Mouse (Mus musculus) thymus, postnatal 25 days (tissue): ENCODE measurements around the gene Mcf2l.

Experiments
- DNase-seq: peaks from one replicate; pipeline ENCODE4 v3.0.0; 2022

Gene Mcf2l

DNA sequence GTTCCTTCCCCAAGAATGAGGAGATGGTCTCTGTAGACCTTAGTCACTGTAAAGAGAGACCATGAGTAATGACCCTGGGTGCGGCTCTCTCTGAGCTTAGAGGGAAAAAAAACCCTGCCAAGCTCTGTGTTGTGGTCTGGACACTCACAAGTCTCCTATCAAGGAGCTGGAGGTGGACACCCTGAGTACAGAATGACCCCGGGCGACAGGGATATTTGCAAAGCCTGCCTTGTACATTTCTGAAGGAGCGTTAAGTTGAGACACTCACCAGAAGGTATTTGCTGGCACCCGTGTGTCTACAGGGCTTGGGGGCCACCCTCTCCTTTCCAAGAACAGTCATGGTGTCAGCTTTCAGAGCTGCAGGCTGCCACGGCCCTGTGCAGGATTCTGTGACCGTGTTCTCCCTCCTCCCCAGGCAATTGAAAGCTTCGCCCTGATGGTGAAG is 123.2 kb downstream of the Mcf2l start:
- no peak for DNase-seq

DNA sequence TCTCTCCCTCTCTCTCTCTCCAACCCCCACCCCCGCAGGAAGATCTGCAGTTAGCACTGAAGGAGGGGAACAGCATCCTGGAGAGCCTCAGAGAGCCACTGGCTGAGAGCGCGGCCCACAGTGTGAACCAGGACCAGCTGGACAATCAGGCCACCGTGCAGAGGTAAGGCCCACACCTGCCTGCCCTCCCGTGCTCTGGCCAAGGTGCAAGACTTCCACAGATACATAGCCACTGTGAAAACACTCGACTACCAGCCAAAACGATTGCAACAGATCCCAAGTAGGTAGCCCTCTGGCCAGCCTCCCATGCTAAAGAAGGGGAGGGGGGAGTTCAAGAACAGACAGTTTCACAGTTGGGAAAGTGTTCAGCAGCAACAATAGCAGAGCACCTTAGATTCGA is 124.7 kb downstream of the Mcf2l start:
- no peak for DNase-seq

DNA sequence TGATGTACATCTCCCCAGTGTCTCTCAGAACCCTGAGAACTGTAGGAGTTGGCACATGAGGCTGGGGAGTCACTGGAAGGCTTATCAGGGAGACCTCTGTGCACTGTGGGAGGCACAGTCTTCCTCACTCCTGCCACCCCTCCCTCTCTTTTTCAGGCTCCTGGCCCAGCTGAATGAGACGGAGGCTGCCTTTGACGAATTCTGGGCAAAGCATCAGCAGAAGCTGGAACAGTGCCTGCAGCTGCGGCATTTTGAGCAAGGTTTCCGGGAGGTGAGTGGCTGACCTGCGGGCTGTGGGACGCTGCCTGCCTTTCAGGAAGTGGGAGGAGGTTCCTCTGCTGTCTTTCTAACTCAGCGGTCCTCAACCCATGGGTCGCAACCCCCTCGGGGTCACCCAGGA is 126.2 kb downstream of the Mcf2l start:
- no peak for DNase-seq

DNA sequence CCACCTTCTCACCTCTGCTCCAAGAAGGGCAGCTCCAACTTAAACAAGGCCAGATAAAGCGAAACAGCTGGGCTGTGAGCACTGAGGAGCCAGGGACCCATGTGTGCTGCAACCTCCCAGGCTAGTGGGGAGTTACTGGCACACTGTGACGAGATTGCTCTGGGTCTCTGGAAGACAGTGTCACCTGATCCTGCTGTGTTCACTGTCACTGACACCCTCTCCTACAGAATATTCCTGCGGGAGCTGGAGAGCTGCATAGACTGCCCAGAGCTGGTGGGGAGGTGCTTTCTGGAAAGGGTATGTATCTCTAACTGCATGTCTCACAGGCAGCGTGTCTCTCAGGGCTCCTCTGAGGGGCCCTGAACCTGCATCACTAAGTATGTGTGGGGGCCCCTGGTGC is 133.9 kb downstream of the Mcf2l start:
- DNase-seq, result no peak

DNA sequence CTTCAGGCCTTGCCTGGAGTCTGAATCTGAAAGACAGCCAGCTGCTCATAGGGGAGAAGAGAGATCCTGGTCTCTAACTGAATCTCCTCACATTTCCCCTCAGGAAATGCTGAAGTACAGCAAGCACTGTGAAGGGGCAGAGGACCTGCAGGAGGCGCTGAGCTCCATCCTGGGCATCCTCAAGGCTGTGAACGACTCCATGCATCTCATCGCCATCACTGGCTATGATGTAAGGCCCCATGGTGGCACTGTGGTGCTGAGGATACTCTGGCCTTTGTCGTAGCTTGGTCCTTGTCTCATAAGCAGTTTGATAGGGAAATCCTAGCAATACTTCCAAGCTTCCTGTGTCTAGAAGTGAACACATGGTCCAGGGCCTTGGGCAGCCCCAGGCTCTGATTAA is 136.7 kb downstream of the Mcf2l start:
- no peak for DNase-seq

DNA sequence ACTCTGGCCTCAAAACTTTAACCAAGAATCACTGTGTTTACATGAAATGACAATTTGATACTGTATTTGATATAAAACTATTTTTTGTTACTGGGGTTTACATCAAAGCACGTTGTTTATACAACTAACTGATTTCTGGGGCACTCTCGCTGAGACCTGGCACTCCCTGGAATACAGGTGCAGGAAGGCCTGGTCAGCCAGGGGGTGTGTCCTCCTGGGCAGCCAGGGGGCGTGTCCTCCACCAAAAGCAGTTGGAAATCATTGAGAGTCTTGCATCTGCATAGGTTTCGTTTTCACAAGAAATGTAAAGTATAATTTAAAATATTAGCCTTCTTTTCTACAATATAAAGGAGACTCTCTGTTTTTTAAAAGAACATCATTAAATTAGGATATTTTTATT is 146.0 kb downstream of the Mcf2l start:
- no peak for DNase-seq

DNA sequence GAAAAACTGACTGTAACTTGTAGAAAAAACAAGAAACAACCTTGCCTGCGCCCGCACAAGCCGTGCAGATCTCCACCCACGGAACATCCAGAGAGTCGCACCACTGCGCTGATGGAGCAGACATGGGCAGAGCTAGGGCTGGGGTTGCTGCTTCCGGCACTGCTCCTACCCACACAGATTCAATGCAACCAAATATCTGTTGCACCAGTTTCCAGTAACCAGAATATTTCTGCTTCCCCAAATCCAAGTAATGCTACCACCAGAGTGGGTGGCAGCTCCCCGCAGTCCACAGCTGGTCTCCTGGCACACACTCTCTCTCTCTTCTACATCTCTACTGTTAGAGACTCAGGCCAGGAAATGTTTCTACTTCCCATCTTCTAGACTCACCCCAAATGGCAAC is 148.2 kb downstream of the Mcf2l start:
- DNase-seq, result no peak

DNA sequence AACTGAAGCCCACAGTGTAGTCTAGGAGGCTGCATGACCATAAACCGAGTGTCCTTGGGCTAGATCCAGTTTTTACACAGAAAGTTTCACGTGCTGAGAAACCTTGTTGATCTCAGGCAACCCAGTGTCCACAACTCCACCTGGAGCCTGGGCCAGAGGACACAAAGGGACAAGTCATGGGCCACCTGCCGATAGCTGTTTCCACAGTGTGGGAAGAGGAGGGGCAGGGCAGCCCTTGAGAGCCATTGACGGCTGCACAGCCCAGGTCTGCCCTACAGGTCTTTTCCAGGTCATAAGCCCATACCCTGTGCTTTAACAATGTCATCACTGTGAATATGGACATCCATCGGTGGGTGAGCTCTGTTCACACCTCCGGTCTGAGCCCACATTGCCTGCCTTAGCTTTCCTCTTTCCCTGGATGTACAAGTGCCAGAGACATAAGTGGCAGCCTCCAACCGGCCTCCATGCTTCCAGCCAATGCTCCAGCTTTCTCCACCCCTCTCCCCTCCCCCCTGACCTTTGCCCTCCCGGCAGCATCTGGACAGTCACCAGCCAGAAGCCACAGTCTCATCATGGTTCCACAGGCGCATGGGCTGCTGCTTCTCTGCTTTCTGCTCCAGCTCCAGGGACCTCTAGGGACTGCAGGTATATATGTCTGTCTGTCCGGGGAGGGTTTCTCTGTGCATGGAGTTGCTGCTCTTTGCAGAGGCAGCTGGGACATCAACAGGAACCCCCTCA is 152.1 kb downstream of the Mcf2l start, which contains the start of gene F7:
F7 (plus strand) TSS at position 548 of the 738 bp plus-strand sequence.
- no peak for DNase-seq

DNA sequence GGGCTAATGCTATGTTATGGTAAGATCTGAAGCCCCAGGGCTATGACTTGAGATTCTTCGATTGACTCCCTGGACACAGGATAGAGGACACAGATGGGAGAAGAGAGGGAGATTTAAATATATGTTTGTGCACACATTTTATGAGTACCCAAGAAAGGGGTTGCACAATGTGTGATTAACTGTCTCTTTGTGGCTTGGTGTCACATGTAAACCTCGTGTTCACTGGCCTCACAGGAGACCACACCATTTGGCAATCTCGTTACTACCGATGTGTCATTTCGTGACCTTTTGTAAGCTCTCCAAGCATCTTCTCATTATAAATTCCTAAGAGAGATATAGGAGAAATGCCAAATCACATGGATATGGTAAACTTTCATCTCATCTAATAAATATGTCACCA is 154.0 kb downstream of the Mcf2l start:
- no peak for DNase-seq

DNA sequence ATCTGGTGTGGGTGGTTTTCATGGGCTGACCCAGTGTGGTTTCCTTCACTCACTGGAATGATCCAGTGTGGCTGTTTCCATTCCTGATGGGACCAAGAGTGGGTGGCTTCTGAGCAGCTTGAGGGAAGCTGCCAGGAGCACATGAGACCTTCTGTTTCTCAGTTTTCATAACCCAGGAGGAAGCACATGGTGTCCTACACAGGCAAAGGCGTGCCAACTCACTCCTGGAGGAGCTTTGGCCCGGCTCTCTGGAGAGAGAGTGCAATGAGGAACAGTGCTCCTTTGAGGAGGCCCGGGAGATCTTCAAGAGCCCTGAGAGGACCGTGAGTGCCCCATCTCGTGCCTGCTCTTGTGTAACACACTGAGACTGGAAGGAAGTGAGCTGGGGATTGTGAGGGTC is 154.9 kb downstream of the Mcf2l start:
- DNase-seq, result no peak

DNA sequence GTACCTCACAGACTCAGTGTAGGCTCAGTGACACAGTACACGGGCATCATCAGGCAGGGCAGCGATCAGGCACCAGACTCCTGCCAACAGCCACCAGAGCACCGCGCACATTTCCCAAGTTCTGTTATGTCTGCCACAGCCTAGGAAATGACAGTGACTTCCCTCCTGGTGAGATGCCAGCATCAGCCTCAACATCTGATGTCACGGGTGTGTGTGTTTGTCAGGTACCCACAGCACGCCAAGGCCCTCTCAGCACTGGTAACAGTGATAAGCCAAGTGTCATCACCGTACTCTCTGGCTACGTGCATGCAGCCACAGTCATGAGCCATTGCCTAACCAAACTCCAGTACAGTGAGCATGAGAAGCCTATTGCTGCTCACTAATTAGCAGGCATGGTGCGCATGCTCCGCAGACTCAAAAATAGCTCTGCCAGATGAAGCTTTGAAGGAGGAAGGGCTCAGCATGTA is 162.8 kb downstream of the Mcf2l start:
- DNase-seq, result no peak

DNA sequence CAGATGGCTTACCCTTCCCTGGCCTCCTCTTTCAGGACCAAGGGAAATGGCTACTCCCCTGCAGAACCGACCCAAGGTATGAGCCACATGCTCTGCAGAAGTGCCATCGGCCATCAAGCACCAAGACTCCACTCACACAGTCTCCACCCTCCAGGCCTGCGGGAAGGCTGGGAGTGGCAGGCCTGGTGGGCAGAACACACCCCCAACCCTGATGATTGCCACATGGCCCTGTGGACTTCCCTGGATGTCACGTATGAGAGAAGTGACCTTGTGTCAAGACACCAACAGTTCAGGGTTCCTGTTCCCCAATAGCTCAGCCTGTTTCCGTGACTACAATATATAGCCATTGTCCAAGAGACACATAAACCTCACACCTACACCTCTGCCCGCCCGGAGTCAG is 163.4 kb downstream of the Mcf2l start, which contains the start of gene F10:
F10 (plus strand) TSS at position 294 of the 400 bp plus-strand sequence.
- DNase-seq, result no peak

DNA sequence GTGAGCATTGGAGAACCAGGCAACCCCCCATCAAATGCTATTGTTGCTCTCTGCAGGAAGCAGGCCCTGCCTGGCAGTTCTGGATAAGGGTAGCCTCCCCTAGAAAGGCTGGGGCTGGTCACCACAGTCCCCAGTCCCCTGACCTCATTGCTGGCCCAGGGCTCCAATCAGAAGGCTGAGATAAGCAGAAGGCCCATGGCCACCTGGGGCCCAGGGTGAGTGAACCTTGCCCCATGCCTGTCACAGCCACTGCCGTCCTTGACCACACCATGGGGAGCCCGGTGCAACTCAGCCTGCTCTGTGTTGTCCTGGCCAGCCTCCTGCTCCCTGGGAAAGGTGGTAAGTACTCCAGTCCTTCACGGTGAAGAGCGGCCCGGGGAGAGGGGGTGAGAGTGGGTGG is 164.0 kb downstream of the Mcf2l start:
- DNase-seq, result no peak

DNA sequence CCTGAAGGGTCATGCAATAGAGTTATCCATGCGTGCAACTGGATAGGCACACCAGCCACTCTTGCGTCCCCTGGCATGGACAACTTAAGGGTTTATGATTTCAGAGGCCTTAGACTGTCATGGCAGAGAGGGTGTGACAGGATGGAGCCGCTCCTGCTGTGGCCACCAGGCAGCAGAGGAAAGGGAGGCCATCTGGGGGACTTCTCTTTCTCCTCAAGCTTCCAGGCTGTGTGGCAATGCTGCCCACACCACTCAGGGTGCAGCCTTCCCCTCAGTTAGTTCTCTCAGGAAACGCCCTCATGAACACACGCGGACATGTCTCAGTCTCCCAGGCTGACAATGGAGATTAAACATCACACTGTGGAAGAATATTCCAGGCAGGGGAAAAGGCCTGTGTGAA is 165.4 kb downstream of the Mcf2l start:
- no peak for DNase-seq

DNA sequence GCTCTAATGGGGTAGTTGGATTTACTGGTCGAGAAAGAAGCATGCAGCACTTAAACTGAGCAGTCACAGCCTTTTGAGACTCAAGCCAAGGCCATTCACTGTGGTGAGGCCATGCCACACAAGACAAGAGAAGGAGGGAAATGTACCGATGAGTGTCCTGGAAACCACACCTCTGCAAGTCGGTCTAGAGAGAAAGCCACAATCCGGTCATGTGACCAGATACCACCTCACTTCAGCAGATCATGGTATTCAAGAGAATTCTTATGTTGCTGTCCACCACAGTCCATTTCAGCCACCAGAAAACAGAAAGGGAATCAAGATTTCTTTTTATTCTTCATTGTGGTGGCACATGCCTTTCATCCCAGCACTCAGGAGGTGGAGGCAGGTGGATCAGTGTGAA is 167.9 kb downstream of the Mcf2l start:
- DNase-seq, result no peak

DNA sequence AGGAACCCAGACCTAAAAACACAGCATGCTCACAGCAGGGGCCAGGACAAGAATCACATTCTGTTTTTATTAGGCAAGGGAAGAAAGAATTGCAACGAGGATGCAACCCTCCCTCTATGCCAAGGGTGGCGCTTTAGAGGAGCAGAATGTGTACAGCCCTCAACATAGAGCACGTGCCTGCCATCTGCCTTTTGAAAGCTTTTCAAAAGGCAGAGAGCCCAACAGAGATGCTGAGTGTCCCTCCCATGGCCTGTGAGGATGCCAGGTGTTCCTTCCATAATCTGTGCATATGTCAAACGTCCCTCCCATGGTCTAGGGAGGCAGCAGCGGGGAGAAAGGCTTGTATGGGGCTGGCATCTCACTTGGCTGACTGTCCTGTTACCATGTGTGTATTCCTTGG is 174.0 kb downstream of the Mcf2l start:
- DNase-seq, result no peak

DNA sequence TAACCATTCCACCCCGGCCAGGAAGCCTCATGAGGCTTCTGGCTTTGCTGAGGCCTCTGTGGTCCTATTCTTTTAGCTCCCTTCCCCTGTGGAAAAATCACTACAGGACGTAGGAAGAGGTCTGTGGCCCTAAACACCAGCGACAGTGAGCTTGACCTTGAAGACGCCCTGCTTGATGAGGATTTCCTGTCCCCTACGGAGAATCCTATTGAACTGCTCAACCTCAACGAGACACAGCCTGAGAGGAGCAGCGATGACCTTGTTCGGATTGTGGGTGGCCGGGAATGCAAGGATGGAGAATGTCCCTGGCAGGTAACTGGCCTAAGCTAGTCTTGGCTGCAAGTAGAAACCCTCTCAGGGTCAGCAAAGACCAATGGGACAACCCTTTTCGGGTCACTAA is 176.9 kb downstream of the Mcf2l start:
- DNase-seq, result no peak

DNA sequence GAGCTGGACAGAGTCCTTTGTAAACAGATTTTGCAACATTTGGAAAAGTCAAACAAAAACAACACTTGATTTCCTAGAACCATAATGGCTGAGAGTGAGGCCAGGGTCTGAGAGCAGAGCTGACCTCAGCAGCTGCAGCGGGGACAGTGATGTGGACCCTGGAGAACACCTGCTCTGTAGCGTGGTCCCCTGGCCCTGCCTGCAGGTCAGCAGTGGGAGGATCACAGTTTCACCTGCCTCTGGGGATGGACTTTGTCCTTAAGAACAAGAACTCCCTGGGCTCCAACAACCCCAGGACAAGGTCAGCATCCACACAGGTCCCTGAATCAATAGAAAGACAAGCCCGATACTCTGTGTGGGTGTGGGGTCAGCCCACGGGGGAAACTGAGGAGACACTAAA is 183.7 kb downstream of the Mcf2l start:
- DNase-seq, result no peak

DNA sequence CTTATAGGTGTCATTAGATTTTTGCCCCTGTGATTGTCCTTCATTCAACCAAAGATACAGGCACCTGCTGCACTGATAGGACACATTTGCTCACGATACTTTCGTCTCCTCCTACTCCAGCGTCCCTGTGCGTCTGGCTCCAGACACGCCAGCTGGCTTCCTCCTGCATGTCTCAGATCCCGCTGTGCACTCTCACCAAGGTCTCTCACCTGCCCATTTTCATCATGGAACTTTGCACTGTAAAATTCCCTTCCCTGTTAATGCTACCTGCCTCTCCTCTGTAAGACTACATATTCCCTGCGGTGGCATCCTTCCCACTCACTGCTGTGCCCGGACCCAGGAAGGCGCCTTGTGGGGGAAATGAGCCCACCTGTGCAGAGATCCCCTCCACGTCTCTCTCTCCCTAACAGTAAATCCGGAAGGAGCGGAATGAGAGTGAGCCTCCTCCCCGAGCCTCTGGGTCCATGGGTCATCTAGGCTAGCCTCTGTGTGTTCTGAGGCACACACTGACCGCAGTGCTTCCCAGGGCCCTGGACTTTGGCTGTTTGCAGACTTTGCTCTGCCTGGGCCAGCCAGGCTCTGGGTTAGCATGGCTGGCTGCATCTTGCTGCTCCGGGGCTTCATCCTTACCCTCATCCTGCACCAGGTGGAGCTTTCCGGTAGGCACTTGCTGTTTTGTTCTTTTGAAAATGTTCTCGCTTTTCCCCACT is 187.0 kb downstream of the Mcf2l start, which contains the start of gene Proz:
Proz (plus strand) TSS at position 474 of the 710 bp plus-strand sequence.
- no peak for DNase-seq

DNA sequence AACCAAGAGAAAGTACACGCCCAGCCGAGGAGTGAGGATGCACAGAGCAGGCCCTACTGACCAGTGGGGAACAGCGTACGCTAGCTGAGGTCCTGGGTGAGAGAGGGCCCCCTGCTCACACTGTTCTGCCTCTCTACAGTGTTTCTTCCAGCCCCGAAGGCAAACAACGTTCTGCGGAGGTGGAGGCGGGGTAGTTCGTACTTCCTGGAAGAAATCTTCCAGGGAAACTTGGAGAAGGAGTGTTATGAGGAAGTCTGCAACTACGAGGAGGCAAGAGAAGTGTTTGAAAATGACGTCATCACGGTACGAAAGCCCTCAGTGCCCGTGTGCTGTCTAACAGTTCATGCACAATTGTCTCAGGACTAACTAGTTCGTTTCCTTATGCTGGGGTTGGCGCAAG is 189.5 kb downstream of the Mcf2l start:
- DNase-seq, result no peak
